ENCODE assay signal across 10 mouse cellular contexts in the genomic region with DNA sequence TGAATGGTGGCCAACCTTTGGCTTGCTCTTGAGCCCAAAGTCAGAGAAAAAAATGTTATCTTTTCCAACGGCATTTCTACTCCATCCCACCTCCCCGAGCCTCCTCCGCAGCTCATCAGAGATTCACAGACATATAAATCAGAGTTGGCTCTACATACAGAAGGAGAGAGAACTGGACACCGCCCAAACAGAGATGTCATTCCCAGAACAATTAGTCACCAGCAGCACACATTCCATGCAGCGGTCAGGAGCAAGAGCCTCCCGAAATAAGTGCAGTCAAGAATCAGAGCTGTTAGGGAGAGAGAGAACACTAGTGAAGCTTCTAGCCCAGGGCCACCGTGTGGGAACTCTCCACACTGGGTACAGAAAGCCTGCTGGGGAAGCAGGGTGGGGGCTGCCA.
DNase-seq lines count a peak whose midpoint lies in the region; ATAC-seq and TF ChIP-seq lines count a peak whose summit lies in the region.
"Had no signal": no experiment of that assay in that cellular context is flagged by ENCODE, and none has a peak within 500 bp of the region (broad histone marks: within the 10 kb centered on the region; RNA-seq: fewer than 3 reads in every experiment).

No protein-coding gene starts in this region.

- no peaks in the 10 kb centered on the region for H3K27me3 ChIP-seq in lung, embryonic 14.5 days (ENCODE audit: insufficient read depth, low read length)

- no peak for TF ChIP-seq CTCF in lung, embryonic 14.5 days (IDR thresholded peaks at IDR 0.05; ENCODE audit: low read depth)

- 34% methylated on average over 7 of the region's 7 CpGs for WGBS in lung, embryonic 14.5 days

- H3K9ac ChIP-seq in lung, embryonic 14.5 days: no peak overlapping the region
- H3K9ac ChIP-seq: liver, postnatal 0 days had no signal

- peak; percentile 79 for DNase-seq in lung, embryonic 14.5 days
- DNase-seq in lung, postnatal 4 days: no peak
- DNase-seq in adrenal gland, postnatal 14 days: peak; percentile 53
- peak; percentile 61 for DNase-seq in gastrocnemius, postnatal 25 days
- peak; percentile 45 for DNase-seq in lung, postnatal 36 days
- no peak for DNase-seq in cerebellum, adult 9-10 months
- DNase-seq in embryo, embryonic 10.5 days (ENCODE audit: low spot score): no peak
- DNase-seq: kidney, adult 18-20 months; liver, postnatal 0 days had no signal

- H3K9me3 ChIP-seq in lung, embryonic 14.5 days (ENCODE audit: low read depth, low read length): no peaks in the 10 kb centered on the region

- H3K4me2 ChIP-seq in lung, embryonic 14.5 days: no peak overlapping the region

- 0 out of 2 replicates have a peak, but pooled peaks cover 4% of the 10 kb centered on the region for H3K4me1 ChIP-seq in lung, embryonic 14.5 days (ENCODE audit: insufficient read depth)

- no peak overlapping the region for H3K4me3 ChIP-seq in lung, embryonic 14.5 days (ENCODE audit: low read depth, low read length)

- ATAC-seq in lung, embryonic 14.5 days (ENCODE audit: insufficient read depth): peak; percentile 79
- no peak for ATAC-seq in CD4-positive, CD25-positive, alpha-beta regulatory T cell, adult 4 months
- ATAC-seq: liver, postnatal 0 days had no signal

- no peak overlapping the region for H3K27ac ChIP-seq in lung, embryonic 14.5 days (ENCODE audit: low read depth)

- H3K36me3 ChIP-seq in lung, embryonic 14.5 days (ENCODE audit: insufficient read depth): no peaks in the 10 kb centered on the region

Comparison
In these comparisons a context has a peak if more than half of its experiments do, and no peak if none do; other contexts are left out.
1. DNase-seq: peak in lung, embryonic 14.5 days (single experiment), adrenal gland, postnatal 14 days (single experiment), gastrocnemius, postnatal 25 days (single experiment) and lung, postnatal 36 days (single experiment); none in lung, postnatal 4 days (0 of 2), cerebellum, adult 9-10 months (single experiment) and embryo, embryonic 10.5 days (single experiment).